Comparison of ENCODE assay signal across 15 mouse cellular contexts in genomic region chr2:125900797-125901410, GRCm38 (mm10). TPM values are rescaled to one million over a fixed set of nuclear protein-coding genes. Genes with fewer than 3 reads are reported as not detected.
DNase-seq lines count a peak whose midpoint lies in the region; ATAC-seq and TF ChIP-seq lines count a peak whose summit lies in the region.
"Had no signal": no experiment of that assay in that cellular context is flagged by ENCODE, and none has a peak within 500 bp of the region (broad histone marks: within the 10 kb centered on the region; RNA-seq: fewer than 3 reads in every experiment).

No protein-coding gene starts in this region.

- no peak overlapping the region for H3K4me3 ChIP-seq in intestine, embryonic 15.5 days (replicated peaks)
- no peak overlapping the region for H3K4me3 ChIP-seq in intestine, postnatal 0 days (ENCODE audit: low read depth, low read length)
- no peak overlapping the region for H3K4me3 ChIP-seq in intestine, embryonic 16.5 days (ENCODE audit: low read length)
- H3K4me3 ChIP-seq in limb, embryonic 10.5 days, result no peak overlapping the region
- H3K4me3 ChIP-seq in kidney, adult 2 months (ENCODE audit: insufficient read depth, low read depth, low read length), result no peak overlapping the region
- H3K4me3 ChIP-seq: embryonic facial prominence, embryonic 10.5 days; forebrain, embryonic 13.5 days; lung, embryonic 15.5 days; midbrain, embryonic 13.5 days; neural tube, embryonic 12.5 days had no signal

- 0 out of 2 replicates have a peak, but pooled peaks cover 4% of the 10 kb centered on the region for H3K36me3 ChIP-seq in intestine, embryonic 15.5 days
- peaks cover 33% of the 10 kb centered on the region; the same call in 1 of the 2 replicates for H3K36me3 ChIP-seq in intestine, postnatal 0 days (ENCODE audit: control insufficient read depth, insufficient read depth)
- H3K36me3 ChIP-seq in intestine, embryonic 16.5 days (ENCODE audit: control insufficient read depth, insufficient read depth, low read length), result peaks cover 5% of the 10 kb centered on the region; the same call in 1 of the 2 replicates
- H3K36me3 ChIP-seq in limb, embryonic 10.5 days, result 0 out of 2 replicates have a peak, but pooled peaks cover 5% of the 10 kb centered on the region
- no peaks in the 10 kb centered on the region; the same call in 1 of the 2 replicates for H3K36me3 ChIP-seq in kidney, adult 2 months (ENCODE audit: control insufficient read depth, insufficient read depth, low read length)
- H3K36me3 ChIP-seq: embryonic facial prominence, embryonic 10.5 days; lung, embryonic 15.5 days had no signal

- H3K9me3 ChIP-seq in intestine, embryonic 15.5 days, result no peaks in the 10 kb centered on the region
- no peaks in the 10 kb centered on the region for H3K9me3 ChIP-seq in intestine, postnatal 0 days (ENCODE audit: control insufficient read depth)
- no peaks in the 10 kb centered on the region for H3K9me3 ChIP-seq in intestine, embryonic 16.5 days (ENCODE audit: control insufficient read depth, low read length)
- H3K9me3 ChIP-seq in limb, embryonic 10.5 days (replicated peaks), result no peaks in the 10 kb centered on the region
- H3K9me3 ChIP-seq: embryonic facial prominence, embryonic 10.5 days; forebrain, embryonic 13.5 days; lung, embryonic 15.5 days; midbrain, embryonic 13.5 days; neural tube, embryonic 12.5 days had no signal

- peak; percentile 78; the same call in 1 of the 2 replicates for ATAC-seq in intestine, embryonic 15.5 days
- ATAC-seq in intestine, postnatal 0 days, result no peak
- ATAC-seq in intestine, embryonic 16.5 days, result peak; percentile 67
- ATAC-seq: forebrain, embryonic 13.5 days; midbrain, embryonic 13.5 days had no signal

- no peak for TF ChIP-seq CTCF in intestine, postnatal 0 days (IDR thresholded peaks at IDR 0.05; ENCODE audit: low read depth)
- TF ChIP-seq CTCF in kidney, adult 2 months (conservative IDR thresholded peaks at IDR 0.05; ENCODE audit: insufficient read depth, insufficient read length, low read depth, low read length), result no peak

- no peaks in the 10 kb centered on the region for H3K4me1 ChIP-seq in intestine, embryonic 15.5 days (replicated peaks)
- no peaks in the 10 kb centered on the region for H3K4me1 ChIP-seq in intestine, postnatal 0 days (replicated peaks; ENCODE audit: control insufficient read depth, insufficient read depth, low read length)
- no peaks in the 10 kb centered on the region for H3K4me1 ChIP-seq in intestine, embryonic 16.5 days (ENCODE audit: control insufficient read depth, insufficient read depth, low read length)
- no peaks in the 10 kb centered on the region for H3K4me1 ChIP-seq in limb, embryonic 10.5 days
- no peaks in the 10 kb centered on the region for H3K4me1 ChIP-seq in kidney, adult 2 months (ENCODE audit: control insufficient read depth, insufficient read depth, low read length)
- H3K4me1 ChIP-seq: embryonic facial prominence, embryonic 10.5 days; forebrain, embryonic 13.5 days; lung, embryonic 15.5 days; midbrain, embryonic 13.5 days; neural tube, embryonic 12.5 days had no signal

- TF ChIP-seq POLR2A in kidney, adult 2 months (IDR thresholded peaks at IDR 0.05; ENCODE audit: low read depth, low read length), result no peak

- H3K27me3 ChIP-seq in intestine, embryonic 15.5 days (replicated peaks), result no peaks in the 10 kb centered on the region
- no peaks in the 10 kb centered on the region for H3K27me3 ChIP-seq in intestine, postnatal 0 days (replicated peaks; ENCODE audit: control insufficient read depth, insufficient read depth, low read length)
- no peaks in the 10 kb centered on the region for H3K27me3 ChIP-seq in intestine, embryonic 16.5 days (replicated peaks; ENCODE audit: control insufficient read depth, insufficient read depth, low read length)
- no peaks in the 10 kb centered on the region for H3K27me3 ChIP-seq in limb, embryonic 10.5 days (ENCODE audit: low read depth, poor library complexity, severe bottlenecking)
- no peaks in the 10 kb centered on the region for H3K27me3 ChIP-seq in kidney, adult 2 months (replicated peaks; ENCODE audit: control insufficient read depth, insufficient read depth, low read length)
- H3K27me3 ChIP-seq: forebrain, embryonic 13.5 days; lung, embryonic 15.5 days; midbrain, embryonic 13.5 days; neural tube, embryonic 12.5 days had no signal

- no peak overlapping the region for H3K9ac ChIP-seq in intestine, embryonic 15.5 days
- H3K9ac ChIP-seq in intestine, postnatal 0 days (ENCODE audit: low read depth, low read length), result no peak overlapping the region
- no peak overlapping the region for H3K9ac ChIP-seq in intestine, embryonic 16.5 days (ENCODE audit: low read depth, low read length)
- H3K9ac ChIP-seq: forebrain, embryonic 13.5 days; lung, embryonic 15.5 days; midbrain, embryonic 13.5 days; neural tube, embryonic 12.5 days had no signal

- H3K4me2 ChIP-seq in intestine, embryonic 15.5 days (replicated peaks), result no peak overlapping the region
- no peak overlapping the region for H3K4me2 ChIP-seq in intestine, postnatal 0 days (replicated peaks; ENCODE audit: low read depth)
- no peak overlapping the region for H3K4me2 ChIP-seq in intestine, embryonic 16.5 days (ENCODE audit: low read depth, low read length)
- H3K4me2 ChIP-seq: forebrain, embryonic 13.5 days; lung, embryonic 15.5 days; midbrain, embryonic 13.5 days; neural tube, embryonic 12.5 days had no signal

- 87% methylated on average over 6 of the region's 6 CpGs for WGBS in intestine, embryonic 15.5 days
- 76% methylated on average over 6 of the region's 6 CpGs for WGBS in intestine, postnatal 0 days
- WGBS in intestine, embryonic 16.5 days, result 88% methylated on average over 6 of the region's 6 CpGs
- 90% methylated on average over 6 of the region's 6 CpGs for WGBS in limb, embryonic 10.5 days
- WGBS in kidney, adult 2 months, result 81% methylated on average over 6 of the region's 6 CpGs

- H3K27ac ChIP-seq in intestine, embryonic 15.5 days, result no peak overlapping the region
- H3K27ac ChIP-seq in intestine, postnatal 0 days (ENCODE audit: low read depth, low read length), result no peak overlapping the region
- no peak overlapping the region for H3K27ac ChIP-seq in intestine, embryonic 16.5 days (ENCODE audit: low read length)
- H3K27ac ChIP-seq in limb, embryonic 10.5 days, result no peak overlapping the region
- H3K27ac ChIP-seq in kidney, adult 2 months (ENCODE audit: insufficient read depth, low read depth, low read length), result no peak overlapping the region
- H3K27ac ChIP-seq: embryonic facial prominence, embryonic 10.5 days; forebrain, embryonic 13.5 days; lung, embryonic 15.5 days; midbrain, embryonic 13.5 days; neural tube, embryonic 12.5 days had no signal

- DNase-seq in NIH3T3 (ENCODE audit: low read depth), result peak; percentile 55
- DNase-seq in yolk sac, embryonic 10.5 days (ENCODE audit: low spot score), result peak; percentile 9
- no peak for DNase-seq in limb, embryonic 10.5 days (ENCODE audit: low spot score)
- DNase-seq in kidney, adult 2 months, result no peak
- DNase-seq: cerebellum, adult 18-20 months; gastrocnemius, postnatal 14 days; retina, postnatal 1 day had no signal

RNA-seq across cellular contexts. Expression of gene Cops2, which starts 42.0 kb away (rescaled TPM):
- 59.5 and 69.9 TPM in 2 replicates for polyA plus RNA-seq in intestine, embryonic 15.5 days (2015; fragmentation: Nextera tagmentation; extraction: Ambion mirVana)
- polyA plus RNA-seq in intestine, postnatal 0 days (2015; fragmentation: Nextera tagmentation; extraction: Ambion mirVana), result 28.7 and 29.8 TPM in 2 replicates
- 49.6 and 54.3 TPM in 2 replicates for polyA plus RNA-seq in intestine, embryonic 16.5 days (2015; fragmentation: Nextera tagmentation; extraction: Ambion mirVana)
- 88.0 and 93.5 TPM in 2 replicates for polyA plus RNA-seq in limb, embryonic 10.5 days (2016; fragmentation: Nextera tagmentation; extraction: Ambion mirVana)
- 11.3 and 17.7 TPM in 2 replicates for polyA plus RNA-seq in kidney, adult 2 months (2012; rRNA removed)

RNA-seq across cellular contexts. Expression of gene Galk2, which starts 42.0 kb away (rescaled TPM):
- 63.0 and 63.7 TPM in 2 replicates for polyA plus RNA-seq in intestine, embryonic 15.5 days (2015; fragmentation: Nextera tagmentation; extraction: Ambion mirVana)
- 84.1 and 85.3 TPM in 2 replicates for polyA plus RNA-seq in intestine, postnatal 0 days (2015; fragmentation: Nextera tagmentation; extraction: Ambion mirVana)
- polyA plus RNA-seq in intestine, embryonic 16.5 days (2015; fragmentation: Nextera tagmentation; extraction: Ambion mirVana), result 77.4 and 91.1 TPM in 2 replicates
- 33.0 and 37.2 TPM in 2 replicates for polyA plus RNA-seq in limb, embryonic 10.5 days (2016; fragmentation: Nextera tagmentation; extraction: Ambion mirVana)
- 41.9 and 54.7 TPM in 2 replicates for polyA plus RNA-seq in kidney, adult 2 months (2012; rRNA removed)

Comparison
In these comparisons a context has a peak if more than half of its experiments do, and no peak if none do; other contexts are left out.
1. DNase-seq: peak in NIH3T3 (single experiment) and yolk sac, embryonic 10.5 days (single experiment); none in limb, embryonic 10.5 days (single experiment) and kidney, adult 2 months (single experiment).